Mouse (Mus musculus) cortical plate, adult 2 months (tissue): ENCODE measurements around the gene Bicd2.

ENCODE experiments used
- CTCF ChIP-seq: fragments of 200-500 bp; IDR thresholded peaks from 2 replicates; pipeline ENCODE4 v1.5.1; 2011; ENCODE audit warnings: mild to moderate bottlenecking, control low read depth, low read length; ENCODE audit not compliant: insufficient read depth; ENCODE audit errors: extremely low read depth
- POLR2A ChIP-seq: fragments of 200-500 bp; IDR thresholded peaks from 2 replicates; pipeline ENCODE4 v1.6.1; 2011; ENCODE audit warnings: mild to moderate bottlenecking, low read length, control low read depth; ENCODE audit not compliant: insufficient read depth; ENCODE audit errors: extremely low read depth

DNA sequence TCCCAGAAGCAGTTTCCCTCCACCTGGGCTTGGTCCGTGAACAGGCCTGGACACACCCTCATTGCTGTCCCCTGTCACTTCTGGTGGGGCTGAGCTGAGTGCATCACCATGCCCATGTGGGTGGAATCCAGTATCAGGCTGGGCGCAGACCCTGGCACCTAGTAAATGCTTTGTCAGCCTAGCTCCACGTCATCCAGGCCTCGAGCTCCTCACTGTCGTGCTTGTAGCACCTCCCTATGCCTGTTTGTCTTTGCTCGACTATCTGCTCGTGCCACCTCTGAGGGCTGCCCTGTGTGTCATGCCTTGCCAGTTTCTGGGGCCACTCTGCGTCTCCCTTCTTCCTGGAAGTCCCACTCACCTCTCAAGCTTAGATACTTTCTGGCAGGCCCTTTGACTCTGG lies 3.2 kb downstream of the Bicd2 start:
- no peak for TF ChIP-seq CTCF
- no peak for TF ChIP-seq POLR2A
